Mouse (Mus musculus): Measurements from ENCODE around the gene Mgat5. TPM values are rescaled to one million over a fixed set of nuclear protein-coding genes. Genes with fewer than 3 reads are reported as not detected.

The Mgat5 gene
- polyA plus RNA-seq, 1 experiment from 2014 or later: 7.2 TPM

DNA sequence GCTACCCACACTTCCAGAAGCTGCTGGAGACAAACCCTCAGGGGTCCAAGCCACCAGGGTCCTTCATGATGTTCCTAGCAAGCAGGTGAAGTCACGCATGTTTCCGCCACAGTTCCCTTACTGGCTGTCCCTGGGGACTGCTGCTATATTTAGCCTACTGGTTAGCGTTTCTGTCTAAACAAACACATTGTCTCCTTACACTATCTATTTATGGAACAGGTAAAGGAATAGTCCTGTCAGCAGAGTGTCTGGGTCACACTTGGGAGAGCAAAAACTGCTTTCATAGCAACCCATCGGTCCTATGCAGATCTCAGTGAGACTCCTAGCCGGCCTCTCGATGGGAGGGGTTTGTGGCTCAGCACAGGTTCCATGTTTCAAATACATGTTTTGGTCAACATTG, 306.5 kb downstream of the Mgat5 start:
- 89% methylated on average over 6 of the region's 6 CpGs for WGBS
- no peak overlapping the region for H3K4me3 ChIP-seq (ENCODE audit: low read depth, low read length)
- H3K4me1 ChIP-seq (ENCODE audit: control insufficient read depth, insufficient read depth, low read length): no peaks in the 10 kb centered on the region; the same call in 1 of the 2 replicates
- H3K27me3 ChIP-seq (ENCODE audit: control insufficient read depth, insufficient read depth, low read length): peaks cover 2% of the 10 kb centered on the region; the same call in 1 of the 2 replicates
- H3K9me3 ChIP-seq (ENCODE audit: control insufficient read depth, low read length): peaks cover 3% of the 10 kb centered on the region; the same call in 1 of the 2 replicates
- ATAC-seq (ENCODE audit: insufficient read depth, low FRiP score, low TSS enrichment) (no peak), DNase-seq (ENCODE audit: low spot score) (no peak)
- H3K27ac ChIP-seq (ENCODE audit: low read depth, low read length): no peak overlapping the region
- H3K36me3 ChIP-seq (ENCODE audit: control insufficient read depth, insufficient read depth, low read length): no peaks in the 10 kb centered on the region
- H3K9ac ChIP-seq (ENCODE audit: low read length): no peak overlapping the region
- H3K4me2 ChIP-seq (ENCODE audit: low read depth): no peak overlapping the region

DNA sequence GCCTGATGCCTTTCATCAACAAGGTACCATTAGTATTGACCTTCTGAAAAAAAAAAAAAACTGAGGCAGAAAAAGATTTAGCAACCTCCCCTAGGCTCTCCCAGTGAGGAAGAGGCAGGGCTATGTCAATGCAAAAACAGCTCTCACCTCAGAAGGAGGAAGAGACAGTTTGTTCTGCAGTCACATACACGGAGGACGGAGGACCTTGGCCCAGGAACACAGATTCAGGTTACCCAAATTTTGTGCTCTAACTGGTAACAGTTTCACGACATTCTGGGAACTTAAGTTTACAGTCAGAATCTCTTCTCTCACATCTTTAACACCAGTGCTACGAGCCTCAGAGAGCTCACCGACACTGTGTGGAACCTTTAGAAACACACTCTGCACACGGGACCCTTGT, 307.9 kb downstream of the Mgat5 start:
- DNase-seq (ENCODE audit: low spot score) (no peak), ATAC-seq (ENCODE audit: insufficient read depth, low FRiP score, low TSS enrichment) (no peak)
- no peak overlapping the region for H3K4me3 ChIP-seq (ENCODE audit: low read depth, low read length)
- H3K27me3 ChIP-seq (ENCODE audit: control insufficient read depth, insufficient read depth, low read length): peaks cover 2% of the 10 kb centered on the region; the same call in 1 of the 2 replicates
- no peaks in the 10 kb centered on the region for H3K36me3 ChIP-seq (ENCODE audit: control insufficient read depth, insufficient read depth, low read length)
- no peak overlapping the region for H3K9ac ChIP-seq (ENCODE audit: low read length)
- no peak overlapping the region for H3K4me2 ChIP-seq (ENCODE audit: low read depth)
- H3K27ac ChIP-seq (ENCODE audit: low read depth, low read length): no peak overlapping the region
- H3K9me3 ChIP-seq (ENCODE audit: control insufficient read depth, low read length): peaks cover 3% of the 10 kb centered on the region; the same call in 1 of the 2 replicates
- WGBS: 85% methylated on average over 6 of the region's 6 CpGs
- H3K4me1 ChIP-seq (ENCODE audit: control insufficient read depth, insufficient read depth, low read length): no peaks in the 10 kb centered on the region

DNA sequence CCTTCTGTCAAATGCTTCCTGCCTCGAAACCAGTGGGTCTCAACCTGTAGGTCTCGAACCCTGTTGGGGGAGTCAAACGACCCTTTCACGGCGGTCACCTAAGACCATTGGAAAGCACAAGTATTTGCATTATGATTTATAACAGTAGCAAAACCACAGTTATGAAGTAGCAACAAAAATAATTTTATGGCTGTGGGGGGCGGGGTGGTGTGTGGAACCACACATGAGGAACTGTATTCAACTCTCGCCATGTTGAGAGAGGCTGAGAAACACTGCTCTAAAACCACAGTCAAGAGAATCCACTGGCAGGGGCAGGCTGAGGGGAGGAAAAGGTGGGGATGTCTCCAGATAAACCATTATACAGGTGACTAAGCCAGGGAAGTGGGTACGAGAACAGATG, 308.3 kb downstream of the Mgat5 start:
- no peaks in the 10 kb centered on the region for H3K36me3 ChIP-seq (ENCODE audit: control insufficient read depth, insufficient read depth, low read length)
- peaks cover 2% of the 10 kb centered on the region; the same call in 1 of the 2 replicates for H3K27me3 ChIP-seq (ENCODE audit: control insufficient read depth, insufficient read depth, low read length)
- no peak overlapping the region for H3K9ac ChIP-seq (ENCODE audit: low read length)
- H3K9me3 ChIP-seq (ENCODE audit: control insufficient read depth, low read length): peaks cover 3% of the 10 kb centered on the region; the same call in 1 of the 2 replicates
- ATAC-seq (ENCODE audit: insufficient read depth, low FRiP score, low TSS enrichment) (no peak), DNase-seq (ENCODE audit: low spot score) (no peak)
- H3K4me2 ChIP-seq (ENCODE audit: low read depth): no peak overlapping the region
- H3K27ac ChIP-seq (ENCODE audit: low read depth, low read length): no peak overlapping the region
- no peaks in the 10 kb centered on the region for H3K4me1 ChIP-seq (ENCODE audit: control insufficient read depth, insufficient read depth, low read length)
- WGBS: 88% methylated on average over 8 of the region's 8 CpGs
- no peak overlapping the region for H3K4me3 ChIP-seq (ENCODE audit: low read depth, low read length)

DNA sequence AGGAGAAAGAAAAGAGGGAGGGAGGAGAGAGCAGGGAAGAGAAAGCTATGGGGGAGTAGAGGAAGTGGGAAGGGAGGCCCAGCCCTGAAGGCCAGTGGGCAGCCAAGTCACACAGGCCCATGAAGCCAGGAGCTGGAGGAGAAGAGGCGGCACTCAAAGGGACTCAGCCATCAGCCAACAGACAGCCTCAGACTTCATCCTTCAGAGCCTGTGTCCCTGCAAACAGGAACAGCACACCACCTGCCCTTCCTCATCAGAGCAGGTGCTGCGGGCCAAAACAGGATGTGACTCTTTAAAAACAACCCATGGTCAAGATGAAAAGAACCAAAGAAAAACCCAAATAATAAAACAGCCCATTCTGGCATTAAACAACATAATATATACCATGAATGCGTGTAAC, 308.8 kb downstream of the Mgat5 start:
- Histone ChIP-seq H3K36me3 (ENCODE audit: control insufficient read depth, insufficient read depth, low read length) (no peaks in the 10 kb centered on the region), H3K27me3 (ENCODE audit: control insufficient read depth, insufficient read depth, low read length) (peaks cover 2% of the 10 kb centered on the region; the same call in 1 of the 2 replicates), H3K9me3 (ENCODE audit: control insufficient read depth, low read length) (peaks cover 3% of the 10 kb centered on the region; the same call in 1 of the 2 replicates), H3K4me1 (ENCODE audit: control insufficient read depth, insufficient read depth, low read length) (no peaks in the 10 kb centered on the region), H3K4me3 (ENCODE audit: low read depth, low read length) (no peak overlapping the region), H3K27ac (ENCODE audit: low read depth, low read length) (no peak overlapping the region), H3K9ac (ENCODE audit: low read length) (no peak overlapping the region), H3K4me2 (ENCODE audit: low read depth) (no peak overlapping the region)
- no peak for DNase-seq (ENCODE audit: low spot score)
- WGBS: 76% methylated on average over 3 of the region's 3 CpGs
- no peak for ATAC-seq (ENCODE audit: insufficient read depth, low FRiP score, low TSS enrichment)

DNA sequence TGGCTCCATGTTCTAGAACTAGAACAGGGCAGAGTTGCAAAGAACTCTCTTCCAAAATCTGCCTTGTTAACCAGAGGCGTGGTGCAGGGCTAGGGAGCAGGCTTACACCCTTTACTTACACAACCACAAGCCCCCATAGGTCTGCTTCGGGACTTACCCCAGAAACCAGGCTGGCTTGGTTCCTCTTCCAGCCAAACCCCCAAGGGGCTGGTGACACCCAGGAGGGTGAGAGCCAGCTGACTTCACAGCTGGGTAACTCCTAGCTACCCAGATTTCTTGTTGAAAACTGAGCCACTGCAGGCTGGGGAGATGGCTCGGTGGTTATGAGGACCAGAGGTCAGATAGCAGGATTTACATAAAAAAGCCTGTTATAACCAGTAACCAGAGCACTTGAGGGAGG, 309.7 kb downstream of the Mgat5 start:
- H3K36me3 ChIP-seq (ENCODE audit: control insufficient read depth, insufficient read depth, low read length): no peaks in the 10 kb centered on the region
- H3K4me2 ChIP-seq (ENCODE audit: low read depth): no peak overlapping the region
- 81% methylated on average over 3 of the region's 3 CpGs for WGBS
- no peak overlapping the region for H3K9ac ChIP-seq (ENCODE audit: low read length)
- H3K4me1 ChIP-seq (ENCODE audit: control insufficient read depth, insufficient read depth, low read length): no peaks in the 10 kb centered on the region
- no peak overlapping the region for H3K27ac ChIP-seq (ENCODE audit: low read depth, low read length)
- H3K27me3 ChIP-seq (ENCODE audit: control insufficient read depth, insufficient read depth, low read length): peaks cover 2% of the 10 kb centered on the region; the same call in 1 of the 2 replicates
- DNase-seq (ENCODE audit: low spot score) (no peak), ATAC-seq (ENCODE audit: insufficient read depth, low FRiP score, low TSS enrichment) (no peak)
- H3K4me3 ChIP-seq (ENCODE audit: low read depth, low read length): no peak overlapping the region
- peaks cover 3% of the 10 kb centered on the region; the same call in 1 of the 2 replicates for H3K9me3 ChIP-seq (ENCODE audit: control insufficient read depth, low read length)

DNA sequence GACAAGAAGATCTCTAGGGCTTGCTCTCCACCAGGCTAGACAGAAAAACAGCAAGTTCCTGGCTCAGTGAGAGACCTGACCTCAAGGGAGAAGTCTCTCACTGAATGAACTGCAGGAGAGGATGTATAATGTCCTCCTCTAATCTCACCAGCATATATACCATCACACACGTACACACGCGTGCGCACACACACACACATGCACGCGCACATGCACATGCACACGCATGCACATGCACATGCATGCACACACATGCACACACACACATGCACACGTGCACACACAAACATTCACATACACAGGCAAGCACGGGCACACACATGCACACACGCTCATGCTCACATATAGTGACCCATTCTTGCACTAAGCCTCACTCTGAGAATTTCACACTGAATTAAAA, 310.1 kb downstream of the Mgat5 start:
- no peak overlapping the region for H3K4me3 ChIP-seq (ENCODE audit: low read depth, low read length)
- H3K9ac ChIP-seq (ENCODE audit: low read length): no peak overlapping the region
- H3K9me3 ChIP-seq (ENCODE audit: control insufficient read depth, low read length): peaks cover 3% of the 10 kb centered on the region; the same call in 1 of the 2 replicates
- 95% methylated on average over 10 of the region's 10 CpGs for WGBS
- no peak overlapping the region for H3K4me2 ChIP-seq (ENCODE audit: low read depth)
- no peaks in the 10 kb centered on the region for H3K4me1 ChIP-seq (ENCODE audit: control insufficient read depth, insufficient read depth, low read length)
- H3K36me3 ChIP-seq (ENCODE audit: control insufficient read depth, insufficient read depth, low read length): no peaks in the 10 kb centered on the region
- ATAC-seq (ENCODE audit: insufficient read depth, low FRiP score, low TSS enrichment) (no peak), DNase-seq (ENCODE audit: low spot score) (no peak)
- no peak overlapping the region for H3K27ac ChIP-seq (ENCODE audit: low read depth, low read length)
- H3K27me3 ChIP-seq (ENCODE audit: control insufficient read depth, insufficient read depth, low read length): peaks cover 2% of the 10 kb centered on the region; the same call in 1 of the 2 replicates

DNA sequence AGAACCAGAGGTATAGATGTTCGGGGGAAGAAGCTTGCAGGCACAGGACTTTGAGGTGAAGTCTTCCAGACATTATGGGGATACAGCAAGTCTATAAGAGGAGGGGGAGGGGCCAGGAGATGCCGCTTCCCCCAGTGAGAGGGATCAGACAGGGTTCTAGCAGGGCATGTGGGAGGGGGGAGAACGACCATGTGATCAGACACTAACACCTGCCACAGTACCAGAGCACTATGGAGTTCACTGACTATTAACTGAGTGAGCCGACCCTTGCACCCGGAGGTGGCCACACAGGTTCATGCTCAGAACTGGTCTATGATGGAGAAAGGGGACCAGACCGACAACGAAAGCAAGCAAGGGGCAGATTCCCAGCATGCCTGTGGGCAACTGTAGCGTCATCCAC, 318.5 kb downstream of the Mgat5 start:
- H3K9ac ChIP-seq (ENCODE audit: low read length): no peak overlapping the region
- 84% methylated on average over 8 of the region's 8 CpGs for WGBS
- H3K9me3 ChIP-seq (ENCODE audit: control insufficient read depth, low read length): no peaks in the 10 kb centered on the region
- no peak overlapping the region for H3K4me2 ChIP-seq (ENCODE audit: low read depth)
- no peaks in the 10 kb centered on the region for H3K36me3 ChIP-seq (ENCODE audit: control insufficient read depth, insufficient read depth, low read length)
- H3K4me3 ChIP-seq (ENCODE audit: low read depth, low read length): no peak overlapping the region
- H3K4me1 ChIP-seq (ENCODE audit: control insufficient read depth, insufficient read depth, low read length): no peaks in the 10 kb centered on the region
- peaks cover 49% of the 10 kb centered on the region for H3K27me3 ChIP-seq (ENCODE audit: control insufficient read depth, insufficient read depth, low read length)
- ATAC-seq (ENCODE audit: insufficient read depth, low FRiP score, low TSS enrichment) (no peak), DNase-seq (ENCODE audit: low spot score) (no peak)
- no peak overlapping the region for H3K27ac ChIP-seq (ENCODE audit: low read depth, low read length)

DNA sequence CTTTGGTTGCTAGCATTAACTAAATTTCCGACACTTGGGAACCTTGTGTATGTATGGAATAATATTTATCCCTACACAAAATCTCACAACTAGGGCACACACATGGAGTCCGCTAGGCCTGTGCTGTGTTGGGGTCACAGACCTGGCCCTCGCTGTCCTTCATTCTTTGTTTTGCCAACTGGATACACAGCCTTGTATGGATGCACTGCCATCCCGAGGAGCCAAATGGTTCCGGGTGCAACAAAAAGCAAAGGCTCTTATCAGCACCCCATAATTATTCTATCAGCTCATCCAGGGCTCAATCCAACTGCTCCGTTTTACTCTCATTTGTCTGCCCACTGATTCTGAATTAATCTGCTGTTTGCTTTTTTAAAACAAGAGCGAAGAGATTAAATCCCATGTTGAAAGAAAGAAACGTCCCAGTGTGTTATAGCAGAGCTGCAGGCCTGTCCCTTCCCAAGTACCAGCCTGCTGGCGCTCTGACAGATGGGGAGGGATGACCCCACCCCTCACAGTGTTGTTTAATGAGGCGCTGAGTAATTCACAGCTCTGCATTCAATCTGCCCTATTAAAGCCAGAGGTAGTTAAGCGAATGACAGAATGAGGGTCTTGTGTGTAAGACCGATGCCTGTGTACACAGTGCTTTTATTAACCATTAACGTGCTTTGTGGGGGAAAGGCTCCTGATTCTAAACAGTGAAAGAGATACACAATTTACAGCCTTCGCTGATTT, 326.2 kb downstream of the Mgat5 start:
- Histone ChIP-seq H3K9me3 (ENCODE audit: control insufficient read depth, low read length) (no peaks in the 10 kb centered on the region), H3K4me1 (ENCODE audit: control insufficient read depth, insufficient read depth, low read length) (peaks cover 5% of the 10 kb centered on the region; the same call in 1 of the 2 replicates), H3K27ac (ENCODE audit: low read depth, low read length) (peak overlapping the region; percentile 21; the same call in 1 of the 2 replicates), H3K36me3 (ENCODE audit: control insufficient read depth, insufficient read depth, low read length) (no peaks in the 10 kb centered on the region), H3K9ac (ENCODE audit: low read length) (no peak overlapping the region), H3K4me2 (ENCODE audit: low read depth) (no peak overlapping the region), H3K27me3 (ENCODE audit: control insufficient read depth, insufficient read depth, low read length) (peaks cover 71% of the 10 kb centered on the region), H3K4me3 (ENCODE audit: low read depth, low read length) (no peak overlapping the region)
- 23% methylated on average over 14 of the region's 14 CpGs for WGBS
- DNase-seq (ENCODE audit: low spot score): peak; percentile 78
- peak; percentile 95 for ATAC-seq (ENCODE audit: insufficient read depth, low FRiP score, low TSS enrichment)

DNA sequence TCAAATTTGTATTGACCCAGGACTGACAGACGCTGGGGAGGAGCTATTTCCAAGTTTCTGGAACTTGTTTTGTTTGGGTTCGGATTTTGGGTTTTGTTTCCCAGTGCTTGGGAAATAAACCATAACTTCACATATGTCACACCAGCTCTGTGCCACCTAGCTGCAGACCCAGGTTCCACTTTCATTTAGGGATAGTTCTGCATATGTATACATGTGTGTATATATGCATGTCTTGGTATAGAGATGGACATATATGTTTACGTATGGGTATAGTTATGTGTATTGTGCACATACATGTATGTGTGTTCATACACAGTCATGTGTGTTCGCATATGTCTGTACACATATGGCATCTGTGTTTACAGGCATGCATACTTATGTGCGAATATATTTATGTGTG, 326.9 kb downstream of the Mgat5 start:
- Histone ChIP-seq H3K4me3 (ENCODE audit: low read depth, low read length) (no peak overlapping the region), H3K4me2 (ENCODE audit: low read depth) (no peak overlapping the region), H3K36me3 (ENCODE audit: control insufficient read depth, insufficient read depth, low read length) (no peaks in the 10 kb centered on the region), H3K9ac (ENCODE audit: low read length) (no peak overlapping the region), H3K27ac (ENCODE audit: low read depth, low read length) (no peak overlapping the region), H3K9me3 (ENCODE audit: control insufficient read depth, low read length) (no peaks in the 10 kb centered on the region), H3K4me1 (ENCODE audit: control insufficient read depth, insufficient read depth, low read length) (peaks cover 5% of the 10 kb centered on the region; the same call in 1 of the 2 replicates), H3K27me3 (ENCODE audit: control insufficient read depth, insufficient read depth, low read length) (peaks cover 75% of the 10 kb centered on the region)
- DNase-seq (ENCODE audit: low spot score): no peak
- peak; percentile 37 for ATAC-seq (ENCODE audit: insufficient read depth, low FRiP score, low TSS enrichment)
- whole genome bisulfite sequencing: 67% methylated on average over 5 of the region's 5 CpGs
